Mouse (Mus musculus): Measurements from ENCODE around the gene S1pr1.

- TF ChIP-seq POLR2A (IDR thresholded peaks at IDR 0.05; ENCODE audit: extremely low read depth, insufficient read depth, low read length) (no peak), CTCF (IDR thresholded peaks at IDR 0.05; ENCODE audit: extremely low read depth, insufficient read depth, low read length) (no peak)
Observed at GRCm38 (mm10) chr3:115759659-115760058, 44.8 kb upstream of the S1pr1 start.
